Mouse (Mus musculus) R1 (cell line): Measurements from ENCODE around the gene 1700034J05Rik.

Experiments used
- DNase-seq: peaks from one replicate; pipeline ENCODE4 v3.0.0-alpha.2; 2018; ENCODE audit warnings: low read depth, low spot score

Gene 1700034J05Rik

GRCm38 (mm10) chr6:146963396-146964150 lies 9.4 kb upstream of the 1700034J05Rik start:
- no peak for DNase-seq

- no peak for DNase-seq
Observed at GRCm38 (mm10) chr6:146961832-146962481, 7.7 kb upstream of the 1700034J05Rik start.

- no peak for DNase-seq
Observed at GRCm38 (mm10) chr6:146960956-146961355, 6.7 kb upstream of the 1700034J05Rik start.

- peak; percentile 13 for DNase-seq
Observed at GRCm38 (mm10) chr6:146959908-146960680, 5.9 kb upstream of the 1700034J05Rik start.

- DNase-seq: no peak
Observed at GRCm38 (mm10) chr6:146958694-146959093, 4.5 kb upstream of the 1700034J05Rik start.

- no peak for DNase-seq
Observed at GRCm38 (mm10) chr6:146956961-146957360, 2.7 kb upstream of the 1700034J05Rik start.

GRCm38 (mm10) chr6:146955896-146956295 lies 1.7 kb upstream of the 1700034J05Rik start:
- DNase-seq: no peak

GRCm38 (mm10) chr6:146955475-146955874 lies 1.3 kb upstream of the 1700034J05Rik start:
- DNase-seq: no peak

GRCm38 (mm10) chr6:146950454-146950832 lies 3.8 kb downstream of the 1700034J05Rik start:
- no peak for DNase-seq

GRCm38 (mm10) chr6:146949682-146950453 lies 4.4 kb downstream of the 1700034J05Rik start:
- DNase-seq: no peak

- DNase-seq: no peak
Observed at GRCm38 (mm10) chr6:146947186-146947585, 7.0 kb downstream of the 1700034J05Rik start.

- DNase-seq: no peak
Observed at GRCm38 (mm10) chr6:146946327-146947029, 7.7 kb downstream of the 1700034J05Rik start.

- DNase-seq: no peak
Observed at GRCm38 (mm10) chr6:146944830-146945229, 9.4 kb downstream of the 1700034J05Rik start.

- DNase-seq: no peak
Observed at GRCm38 (mm10) chr6:146944009-146944408, 10.2 kb downstream of the 1700034J05Rik start.

- DNase-seq: no peak
Observed at GRCm38 (mm10) chr6:146941505-146942275, 12.5 kb downstream of the 1700034J05Rik start.

GRCm38 (mm10) chr6:146939026-146939425 lies 15.2 kb downstream of the 1700034J05Rik start:
- no peak for DNase-seq

GRCm38 (mm10) chr6:146935957-146936356 lies 18.3 kb downstream of the 1700034J05Rik start:
- DNase-seq: no peak

- no peak for DNase-seq
Observed at GRCm38 (mm10) chr6:146933123-146933522, 21.1 kb downstream of the 1700034J05Rik start.

- DNase-seq: no peak
Observed at GRCm38 (mm10) chr6:146929031-146929430, 25.2 kb downstream of the 1700034J05Rik start.

GRCm38 (mm10) chr6:146928108-146928507 lies 26.1 kb downstream of the 1700034J05Rik start:
- no peak for DNase-seq
